In the genomic region with DNA sequence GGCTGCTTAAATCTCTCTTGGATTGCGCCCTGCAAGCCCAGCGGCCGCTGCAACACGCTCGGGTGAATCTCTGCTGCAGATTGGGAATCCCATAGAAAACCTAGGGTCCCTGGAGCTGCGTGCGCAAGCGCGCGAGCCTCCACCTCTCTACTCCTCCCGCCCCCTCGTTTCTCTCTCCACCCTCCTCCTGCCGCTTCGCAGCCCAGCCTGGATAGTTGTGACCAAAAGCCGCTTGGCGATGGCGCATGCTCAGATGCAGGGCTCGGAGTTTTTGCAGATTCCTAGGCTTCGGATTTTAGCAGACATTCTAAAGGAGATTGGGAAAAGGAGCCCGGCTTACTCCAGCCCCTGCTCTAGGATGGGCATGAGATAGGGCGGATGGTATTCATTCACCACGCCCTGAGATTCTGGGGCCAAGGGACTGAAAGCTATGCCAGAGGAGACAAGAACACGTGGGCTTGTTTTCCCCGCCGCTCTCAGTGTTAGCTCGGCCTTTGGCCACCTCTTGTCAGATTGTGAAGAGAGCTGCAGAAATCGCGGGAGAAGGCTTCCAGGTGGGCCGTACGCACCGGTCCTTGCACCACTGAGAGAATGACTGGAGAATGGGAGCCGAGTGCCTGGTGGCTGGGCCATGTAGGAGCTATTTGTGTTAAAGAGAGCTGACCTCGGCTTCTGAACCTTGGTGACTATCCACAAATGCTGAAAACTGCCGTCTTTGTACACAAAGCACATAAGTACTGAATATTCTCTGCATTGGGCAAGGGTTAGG, we compare ENCODE assay signal across 7 mouse cellular contexts. TPM values are rescaled to one million over a fixed set of nuclear protein-coding genes. Genes with fewer than 3 reads are reported as not detected.
DNase-seq lines count a peak whose midpoint lies in the region; ATAC-seq and TF ChIP-seq lines count a peak whose summit lies in the region.

A gene (minus strand): TSS at position 117 of the 769 bp plus-strand sequence.

- no peaks in the 10 kb centered on the region for H3K36me3 ChIP-seq in forebrain, embryonic 16.5 days (ENCODE audit: control insufficient read depth, insufficient read depth)
- H3K36me3 ChIP-seq in liver, embryonic 16.5 days (ENCODE audit: control insufficient read depth, insufficient read depth), result no peaks in the 10 kb centered on the region

- H3K4me1 ChIP-seq in cerebellum, adult 2 months (ENCODE audit: control insufficient read depth, insufficient read depth, low read length), result peaks cover 4% of the 10 kb centered on the region; the same call in 1 of the 2 replicates
- H3K4me1 ChIP-seq in forebrain, embryonic 16.5 days (replicated peaks; ENCODE audit: control insufficient read depth, insufficient read depth, low read length), result peaks cover 18% of the 10 kb centered on the region
- H3K4me1 ChIP-seq in liver, embryonic 16.5 days (ENCODE audit: control insufficient read depth, low read depth, low read length), result no peaks in the 10 kb centered on the region

- no peaks in the 10 kb centered on the region for H3K9me3 ChIP-seq in forebrain, embryonic 16.5 days (ENCODE audit: control insufficient read depth, low read length)
- H3K9me3 ChIP-seq in liver, embryonic 16.5 days (replicated peaks; ENCODE audit: control insufficient read depth, low read length), result no peaks in the 10 kb centered on the region

- no peak for TF ChIP-seq CTCF in cerebellum, adult 2 months (IDR thresholded peaks at IDR 0.05; ENCODE audit: borderline replicate concordance, insufficient read depth, low read depth, low read length)

- under 1% methylated on average over 34 of the region's 34 CpGs for WGBS in cerebellum, adult 2 months
- WGBS in forebrain, embryonic 16.5 days, result 2% methylated on average over 34 of the region's 34 CpGs
- WGBS in liver, embryonic 16.5 days (ENCODE audit: insufficient replicate concordance), result 4% methylated on average over 34 of the region's 34 CpGs

- H3K9ac ChIP-seq in forebrain, embryonic 16.5 days (replicated peaks; ENCODE audit: low read depth, low read length), result peak within 1 kb of the TSS; percentile 52
- H3K9ac ChIP-seq in liver, embryonic 16.5 days (ENCODE audit: low read depth, low read length), result no peak within 1 kb of the TSS

- H3K4me2 ChIP-seq in forebrain, embryonic 16.5 days (ENCODE audit: low read length), result peak within 1 kb of the TSS; percentile 69
- H3K4me2 ChIP-seq in liver, embryonic 16.5 days (ENCODE audit: low read depth, low read length), result peak within 1 kb of the TSS; percentile 35

- intact Hi-C loops in heart, postnatal 14 days (cut with DNase I), result loop anchor here (2.0 kb wide), 1 partner anchor 86 kb away; no protein-coding TSS in a partner anchor

- peak; percentile 97 for ATAC-seq in forebrain, embryonic 16.5 days
- no peak for ATAC-seq in liver, embryonic 16.5 days (ENCODE audit: low read depth)

- DNase-seq in cerebellum, adult 2 months, result peak; percentile 93 to 96
- DNase-seq in heart, postnatal 14 days, result peak; percentile 52 to 61
- DNase-seq in layer of hippocampus, adult 18-20 months (ENCODE audit: low spot score in 2 of 2), result peak; percentile 92 to 95
- DNase-seq in ovary, postnatal 10 days (ENCODE audit: low spot score), result peak; percentile 49
- no peak for DNase-seq in thymus, postnatal 10 days (ENCODE audit: low spot score in 2 of 2)

- TF ChIP-seq POLR2A in cerebellum, adult 2 months (IDR thresholded peaks at IDR 0.05; ENCODE audit: borderline replicate concordance, insufficient read depth, low read length), result peak; percentile 73; the same call in 1 of the 2 replicates

- no peaks in the 10 kb centered on the region for H3K27me3 ChIP-seq in cerebellum, adult 2 months (ENCODE audit: control insufficient read depth, insufficient read depth, low read length)
- H3K27me3 ChIP-seq in forebrain, embryonic 16.5 days (replicated peaks; ENCODE audit: control insufficient read depth, insufficient read depth, low read length), result 0 out of 2 replicates have a peak, but pooled peaks cover 3% of the 10 kb centered on the region
- H3K27me3 ChIP-seq in liver, embryonic 16.5 days (ENCODE audit: control insufficient read depth, insufficient read depth, low read depth, low read length), result peaks cover 29% of the 10 kb centered on the region

- peak within 1 kb of the TSS; percentile 70 for H3K27ac ChIP-seq in cerebellum, adult 2 months (ENCODE audit: insufficient read depth, low read length)
- peak within 1 kb of the TSS; percentile 54 for H3K27ac ChIP-seq in forebrain, embryonic 16.5 days (ENCODE audit: low read length)
- no peak within 1 kb of the TSS for H3K27ac ChIP-seq in liver, embryonic 16.5 days (ENCODE audit: low read length)

- peak within 1 kb of the TSS; percentile 98 for H3K4me3 ChIP-seq in cerebellum, adult 2 months (replicated peaks; ENCODE audit: insufficient read depth, low read depth, low read length)
- H3K4me3 ChIP-seq in forebrain, embryonic 16.5 days (replicated peaks; ENCODE audit: low read length), result peak within 1 kb of the TSS; percentile 44
- peak within 1 kb of the TSS; percentile 16; the same call in 1 of the 2 replicates for H3K4me3 ChIP-seq in liver, embryonic 16.5 days (ENCODE audit: low read depth, low read length)

RNA-seq across cellular contexts. Expression of the gene that starts here (rescaled TPM):
- polyA plus RNA-seq in cerebellum, adult 2 months (2012; rRNA removed), result 510 and 543 TPM in 2 replicates
- polyA plus RNA-seq in forebrain, embryonic 16.5 days (2015; fragmentation: Nextera tagmentation; extraction: Ambion mirVana), result 17.7 and 34.5 TPM in 2 replicates
- total RNA-seq in heart, postnatal 14 days (2021), result under 1 TPM; 0.29 to 0.81 TPM
- 100 to 1,000 TPM; 447 to 452 TPM for total RNA-seq in layer of hippocampus, adult 18-20 months (2021)
- polyA plus RNA-seq in liver, embryonic 16.5 days (2015; fragmentation: Nextera tagmentation; extraction: Ambion mirVana), result not detected in 2 replicates

Comparison
In these comparisons a context has a peak if more than half of its experiments do, and no peak if none do; other contexts are left out.
1. RNA of the gene that starts here (total RNA-seq): 447 to 452 TPM in layer of hippocampus, adult 18-20 months; 0.29 to 0.81 TPM in heart, postnatal 14 days; every median in the first group is over 100 times any median in the second.
2. RNA of the gene that starts here (polyA plus RNA-seq): 510 to 543 TPM in cerebellum, adult 2 months and 17.7 to 34.5 TPM in forebrain, embryonic 16.5 days; not detected in liver, embryonic 16.5 days; every median in the first group is over 10 times any median in the second.
3. RNA of the gene that starts here (polyA plus RNA-seq): 510 to 543 TPM in cerebellum, adult 2 months; 17.7 to 34.5 TPM in forebrain, embryonic 16.5 days; every median in the first group is over 10 times any median in the second.
4. Peak in DNase-seq in heart, postnatal 14 days; RNA of the gene not detected or under 1 TPM.
5. DNase-seq: peak in cerebellum, adult 2 months (2 of 2), layer of hippocampus, adult 18-20 months (2 of 2) and ovary, postnatal 10 days (single experiment); none in thymus, postnatal 10 days (0 of 2).
6. H3K4me3 ChIP-seq: peak in every context shown above with its lines; median percentile 98 in cerebellum, adult 2 months; 44 in forebrain, embryonic 16.5 days; 16 in liver, embryonic 16.5 days.